Mouse (Mus musculus) testis, adult 2 months (tissue): Measurements from ENCODE around the gene Tnr.

Experiments
- CTCF ChIP-seq: fragments of 200-500 bp; IDR thresholded peaks from 2 replicates; pipeline ENCODE4 v1.5.1; 2012; ENCODE audit warnings: low read depth, mild to moderate bottlenecking, inconsistent platforms, low read length, moderate library complexity; ENCODE audit not compliant: control insufficient read depth, insufficient read depth, insufficient replicate concordance
- POLR2A ChIP-seq: fragments of 200-500 bp; IDR thresholded peaks from 2 replicates; pipeline ENCODE4 v1.6.1; 2012; ENCODE audit warnings: low read depth, mild to moderate bottlenecking, inconsistent platforms, low read length, moderate library complexity; ENCODE audit not compliant: control insufficient read depth

DNA sequence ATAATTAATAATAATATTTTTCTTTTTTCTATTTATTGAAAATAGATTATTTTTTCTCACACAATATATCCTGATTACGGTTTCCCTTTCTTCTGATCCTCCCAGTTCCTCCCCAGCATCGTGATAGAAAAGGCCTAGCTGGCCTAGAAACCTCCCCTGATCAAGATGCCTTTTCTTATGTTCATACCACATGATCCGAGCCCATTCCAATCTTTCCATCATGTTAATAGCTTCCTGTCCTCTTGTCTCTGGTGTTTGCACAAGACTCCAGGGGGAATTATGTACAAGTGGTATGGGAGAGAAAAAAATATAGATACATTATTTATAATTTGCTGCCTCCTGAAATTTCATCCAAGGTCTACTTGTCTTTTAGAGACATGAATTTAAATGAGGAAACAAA is 377.1 kb downstream of the Tnr start:
- TF ChIP-seq CTCF (no peak), POLR2A (no peak)
